Mouse (Mus musculus) NIH3T3 (cell line): Measurements from ENCODE around the gene Gsg1l.
A peak's percentile ranks its signal among the peaks of the same experiment; 100 is the strongest.

Experiments
- DNase-seq: peaks from one replicate; pipeline ENCODE4 v3.0.0-alpha.2; 2012; ENCODE audit warnings: low read depth

The Gsg1l gene

DNA sequence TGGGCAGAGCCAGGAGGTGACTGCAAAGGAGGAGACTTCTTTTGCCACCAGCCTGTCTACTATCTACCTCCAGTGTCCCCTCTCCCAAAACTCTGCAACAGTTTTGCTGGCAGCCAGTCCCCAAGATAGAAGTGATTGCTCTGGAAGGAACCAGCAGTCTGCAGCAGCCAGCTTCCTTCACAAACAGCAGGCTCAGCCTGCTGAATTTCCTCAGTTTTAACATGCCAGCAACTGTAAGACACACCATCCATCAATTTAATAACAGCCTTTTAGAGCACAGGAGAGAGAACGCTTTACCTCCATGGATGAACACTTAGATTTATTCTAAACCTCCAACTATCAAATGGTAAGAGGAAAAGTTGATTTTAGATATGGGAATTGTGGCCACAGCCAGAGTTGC is 218.2 kb downstream of the Gsg1l start:
- no peak for DNase-seq

DNA sequence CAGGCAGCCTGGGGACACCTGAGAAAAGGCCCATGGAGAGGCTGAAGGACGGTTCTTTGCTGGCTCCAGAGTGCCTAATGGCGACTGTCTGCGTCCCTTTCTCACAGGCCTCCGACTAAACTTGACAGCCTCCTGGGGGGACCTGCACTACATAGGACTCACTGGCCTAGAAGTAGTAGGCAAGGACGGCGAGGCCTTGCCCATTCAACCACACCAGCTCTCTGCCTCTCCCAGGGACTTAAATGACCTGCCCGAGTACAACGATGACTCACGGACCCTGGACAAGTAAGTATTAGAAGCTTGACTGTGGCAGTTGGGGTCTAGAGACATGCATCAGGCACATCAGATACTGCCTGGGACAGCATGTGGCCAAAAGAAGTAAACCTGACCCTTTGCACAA is 221.8 kb downstream of the Gsg1l start:
- DNase-seq = no peak

DNA sequence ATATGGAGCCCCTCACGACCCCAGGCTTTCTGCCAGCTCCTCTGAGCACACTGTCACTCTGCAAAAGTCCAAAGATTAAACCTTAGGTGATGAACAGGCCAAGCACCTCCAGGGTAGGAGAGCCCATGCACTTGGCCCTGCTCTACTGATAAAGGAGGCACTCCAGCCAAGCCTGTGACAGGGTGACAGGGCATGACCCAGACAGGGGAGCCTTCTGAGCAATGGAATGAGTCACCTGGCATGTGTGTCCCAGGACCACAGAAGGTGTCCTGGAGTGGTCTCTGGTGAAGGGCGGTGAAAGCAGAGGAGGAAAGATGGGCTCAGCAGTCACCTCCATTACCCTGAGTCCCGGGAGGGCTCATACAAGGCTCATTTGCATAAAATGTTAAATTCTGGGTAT is 222.6 kb downstream of the Gsg1l start:
- no peak for DNase-seq

- DNase-seq = no peak
Observed at GRCm38 (mm10) chr7:125847528-125847866, 234.7 kb downstream of the Gsg1l start.

GRCm38 (mm10) chr7:125846866-125847527 is 235.2 kb downstream of the Gsg1l start:
- DNase-seq = no peak

DNA sequence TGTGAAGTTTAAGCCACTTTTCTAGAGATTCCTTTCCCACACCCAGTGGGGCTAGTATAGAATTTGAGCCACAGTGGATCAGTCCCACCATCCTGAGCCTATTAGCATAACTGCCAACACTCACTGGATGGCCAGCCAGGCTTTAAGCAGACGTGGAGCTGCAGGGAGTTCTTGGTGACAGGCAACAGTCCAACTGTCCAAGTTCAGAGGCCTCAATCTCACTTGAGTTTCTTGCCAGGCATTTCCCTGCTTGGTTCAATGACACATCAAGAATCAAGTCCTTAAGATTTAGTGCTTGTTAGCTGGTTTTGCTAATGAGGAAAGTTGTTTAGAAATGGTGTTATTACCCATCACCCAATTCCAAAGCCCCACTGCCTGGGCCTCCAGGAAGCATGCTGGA is 236.6 kb downstream of the Gsg1l start:
- no peak for DNase-seq

DNA sequence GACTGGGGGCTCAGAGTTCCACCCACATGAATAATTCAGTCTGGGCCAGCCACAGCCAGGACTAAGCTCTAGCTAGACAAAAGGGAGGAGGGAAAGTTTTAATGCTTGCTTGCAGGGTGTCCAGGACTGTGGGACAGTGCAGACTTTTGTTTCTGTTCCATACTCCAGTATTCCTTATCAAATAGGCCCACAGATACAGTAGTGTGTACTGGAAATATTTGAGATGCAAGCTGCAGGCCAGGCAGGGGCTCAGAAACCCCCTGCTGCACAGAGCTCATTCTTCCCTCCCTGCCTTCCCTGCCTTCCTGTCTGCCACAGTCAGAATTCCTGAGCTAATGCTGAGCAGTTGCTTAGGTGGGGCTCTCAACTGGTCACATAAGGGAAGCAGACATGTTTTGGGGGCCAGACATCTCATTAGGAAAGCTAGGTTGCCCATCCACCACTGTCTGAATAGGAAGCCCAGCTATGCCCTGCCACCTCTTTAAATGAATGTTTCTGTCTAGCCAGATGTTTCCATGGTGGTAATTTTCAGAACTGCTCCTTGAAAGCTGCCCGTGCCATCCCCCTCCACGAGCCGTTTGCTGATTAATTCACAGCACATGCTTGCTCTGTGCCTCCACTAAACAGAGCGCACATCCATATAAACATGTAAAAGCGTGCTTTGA is 244.0 kb downstream of the Gsg1l start:
- DNase-seq = no peak

- DNase-seq = peak; percentile 64
Observed at GRCm38 (mm10) chr7:125833471-125833870, 248.7 kb downstream of the Gsg1l start.

DNA sequence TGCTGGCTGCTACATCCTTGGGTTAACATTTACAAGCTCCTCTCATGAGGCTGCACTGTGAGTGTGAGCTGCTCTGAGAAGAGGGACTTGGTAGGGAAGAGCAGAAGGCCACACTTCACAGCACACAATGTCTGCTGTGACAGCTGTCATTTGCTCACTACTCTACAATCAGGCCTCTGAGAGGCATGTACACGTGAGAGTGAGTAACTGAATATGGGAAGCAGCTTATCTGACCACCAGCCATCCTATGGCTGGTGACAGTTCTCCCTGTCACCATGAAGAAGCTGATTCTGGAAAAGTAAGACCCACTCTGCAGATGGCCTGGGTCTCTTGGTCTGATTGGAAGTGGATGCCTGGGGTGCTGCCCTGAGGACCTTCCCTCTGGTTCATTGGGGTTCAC is 249.4 kb downstream of the Gsg1l start:
- DNase-seq = no peak

GRCm38 (mm10) chr7:125829121-125829666 is 253.0 kb downstream of the Gsg1l start:
- DNase-seq = no peak

DNA sequence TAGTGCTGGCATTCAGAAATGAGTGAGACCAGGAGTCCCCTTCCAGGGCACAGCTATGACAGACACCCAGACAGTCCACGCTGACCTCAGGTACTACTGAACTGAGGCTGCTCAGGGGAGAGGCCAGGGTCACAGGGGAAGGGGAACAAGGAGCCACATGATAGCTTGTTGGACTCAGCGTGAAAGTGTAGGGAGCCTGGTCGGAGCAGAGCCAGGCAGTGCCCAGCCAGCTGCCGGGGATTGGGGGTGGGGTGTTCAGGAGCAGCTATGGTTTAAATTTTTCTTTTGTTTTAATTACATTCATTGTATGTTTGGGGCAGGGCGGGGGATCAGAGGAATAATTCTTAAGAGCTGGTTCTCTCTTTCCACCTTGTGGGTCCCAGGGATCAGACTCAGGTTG is 253.7 kb downstream of the Gsg1l start:
- no peak for DNase-seq
